Mouse (Mus musculus) bone marrow macrophage, adult 2 months (primary cell): ENCODE measurements around the gene Robo3. TPM values are rescaled to one million over a fixed set of nuclear protein-coding genes. Genes with fewer than 3 reads are reported as not detected.

Experiments used
- H3K27ac ChIP-seq: 2 replicates; pipeline ENCODE4 v1.5.1; 2012; ENCODE audit warnings: low read depth, low read length; ENCODE audit not compliant: insufficient read depth
- H3K4me1 ChIP-seq: 2 replicates; pipeline ENCODE4 v1.6.1; 2012; ENCODE audit warnings: low read length; ENCODE audit not compliant: control insufficient read depth, insufficient read depth
- H3K4me3 ChIP-seq: 2 replicates; pipeline ENCODE4 v1.5.1; 2012; ENCODE audit warnings: mild to moderate bottlenecking, low read length, moderate library complexity; ENCODE audit not compliant: insufficient read depth
- CTCF ChIP-seq: IDR thresholded peaks from 2 replicates; pipeline ENCODE4 v1.5.1; 2012; ENCODE audit warnings: low read depth, mild to moderate bottlenecking, low read length, moderate library complexity
- POLR2A ChIP-seq: IDR thresholded peaks from 2 replicates; pipeline ENCODE4 v1.6.1; 2012; ENCODE audit warnings: mild to moderate bottlenecking, low read depth, low read length, borderline replicate concordance
- polyA plus RNA-seq: library from polyadenylated mRNA; stranded (reverse); fragments of >200 nt; gene quantifications from 2 replicates; pipeline ENCODE4 v1.2.4, GENCODE M21; 2012; ENCODE audit not compliant: missing spikeins, insufficient read depth, insufficient read length

Gene Robo3
- polyA plus RNA-seq, 1 experiment: not detected

GRCm38 (mm10) chr9:37409698-37410445 lies 23.2 kb downstream of the Robo3 start:
- Histone ChIP-seq H3K4me3 (no peak overlapping the region), H3K27ac (no peak overlapping the region), H3K4me1 (no peaks in the 10 kb centered on the region)
- TF ChIP-seq POLR2A (no peak), CTCF (no peak)

GRCm38 (mm10) chr9:37407850-37408502 lies 25.1 kb downstream of the Robo3 start:
- Histone ChIP-seq H3K4me3 (no peak overlapping the region), H3K27ac (no peak overlapping the region), H3K4me1 (no peaks in the 10 kb centered on the region)
- TF ChIP-seq POLR2A (no peak), CTCF (no peak)

- Histone ChIP-seq H3K4me3 (no peak overlapping the region), H3K27ac (no peak overlapping the region), H3K4me1 (no peaks in the 10 kb centered on the region)
- TF ChIP-seq CTCF: peak; percentile 32; the same call in 1 of the 2 replicates
- TF ChIP-seq POLR2A: no peak
These were observed 26.7 kb downstream of the Robo3 start for GRCm38 (mm10) chr9:37406372-37406771.

DNA sequence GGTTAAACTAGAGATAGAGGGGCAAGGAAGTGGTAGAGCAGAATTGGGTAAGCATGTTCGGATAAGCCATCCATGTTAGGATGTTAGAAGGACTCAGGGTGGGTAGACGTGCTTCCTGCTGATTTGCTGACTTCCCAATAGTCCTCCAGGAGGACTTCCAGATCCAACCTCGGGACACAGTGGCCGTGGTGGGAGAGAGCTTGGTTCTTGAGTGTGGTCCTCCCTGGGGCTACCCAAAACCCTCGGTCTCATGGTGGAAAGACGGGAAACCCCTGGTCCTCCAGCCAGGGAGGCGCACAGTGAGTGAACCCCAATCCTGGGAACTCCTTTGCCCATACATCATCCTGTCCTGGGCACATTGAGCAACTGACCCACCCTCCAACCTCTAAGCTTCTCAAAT lies 30.0 kb downstream of the Robo3 start:
- Histone ChIP-seq H3K4me3 (no peak overlapping the region), H3K4me1 (no peaks in the 10 kb centered on the region), H3K27ac (no peak overlapping the region)
- TF ChIP-seq CTCF: no peak
- TF ChIP-seq POLR2A: no peak

DNA sequence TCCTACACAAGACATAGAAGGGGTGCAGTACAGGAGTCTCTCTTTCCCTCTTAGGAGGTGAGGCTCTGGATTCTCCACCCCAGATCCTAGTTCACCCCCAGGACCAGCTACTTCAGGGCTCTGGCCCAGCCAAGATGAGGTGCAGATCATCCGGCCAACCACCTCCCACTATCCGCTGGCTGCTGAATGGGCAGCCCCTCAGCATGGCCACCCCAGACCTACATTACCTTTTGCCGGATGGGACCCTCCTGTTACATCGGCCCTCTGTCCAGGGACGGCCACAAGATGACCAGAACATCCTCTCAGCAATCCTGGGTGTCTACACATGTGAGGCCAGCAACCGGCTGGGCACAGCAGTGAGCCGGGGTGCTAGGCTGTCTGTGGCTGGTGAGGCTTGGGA lies 30.5 kb downstream of the Robo3 start:
- no peak for TF ChIP-seq CTCF
- no peak for TF ChIP-seq POLR2A
- H3K4me1 ChIP-seq: no peaks in the 10 kb centered on the region
- no peak overlapping the region for H3K27ac ChIP-seq
- H3K4me3 ChIP-seq: no peak overlapping the region

DNA sequence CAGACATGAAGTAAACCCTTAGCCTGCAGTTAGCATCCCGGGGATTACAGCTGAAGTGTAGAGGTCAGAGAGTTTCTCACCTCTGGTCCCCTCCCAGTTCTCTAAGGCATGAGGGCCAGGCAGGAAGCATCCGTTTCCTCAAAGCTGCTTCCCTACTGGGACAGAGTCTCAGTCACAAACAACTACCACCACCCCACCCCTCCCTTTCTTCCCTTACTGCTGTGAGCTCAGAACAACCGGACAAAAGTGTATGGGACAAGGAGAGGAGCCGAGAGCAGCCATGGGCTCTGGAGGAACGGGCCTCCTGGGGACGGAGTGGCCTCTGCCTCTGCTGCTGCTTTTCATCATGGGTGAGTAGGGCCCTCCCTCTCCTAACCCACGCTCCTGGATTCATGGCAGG lies 31.2 kb downstream of the Robo3 start, which contains the start of gene Robo4:
Gene Robo4 (plus strand): TSS at position 96 of the 400 bp plus-strand sequence.
- no peaks in the 10 kb centered on the region for H3K4me1 ChIP-seq
- no peak for TF ChIP-seq CTCF
- H3K4me3 ChIP-seq: no peak within 1 kb of the TSS

DNA sequence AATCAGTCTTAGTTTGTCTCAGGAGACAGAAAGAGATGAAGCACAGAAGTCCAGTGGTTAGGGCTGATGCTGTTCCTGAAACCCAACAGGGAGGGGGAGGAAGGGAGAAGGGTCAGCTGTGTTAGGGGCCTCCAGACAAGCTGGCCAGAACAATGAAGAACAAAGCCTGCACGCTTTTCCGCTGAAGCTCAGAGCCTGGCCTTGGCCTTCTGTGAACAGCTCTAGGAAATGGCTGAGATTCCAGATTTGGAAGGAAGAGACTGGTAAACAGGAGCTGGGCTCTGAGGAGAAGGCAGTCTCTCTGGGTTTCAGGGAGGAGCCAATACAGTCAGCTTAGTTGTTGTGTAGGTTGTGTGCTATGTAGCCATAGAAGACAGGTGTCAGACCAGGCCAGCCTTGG lies 32.5 kb downstream of the Robo3 start:
- no peak for TF ChIP-seq CTCF
- TF ChIP-seq POLR2A: no peak
- H3K4me3 ChIP-seq: no peak overlapping the region
- H3K27ac ChIP-seq: no peak overlapping the region
- H3K4me1 ChIP-seq: no peaks in the 10 kb centered on the region

More for the DNA sequence above, 31.2 kb downstream of the Robo3 start, which contains the start of gene Robo4:
- H3K27ac ChIP-seq: no peak within 1 kb of the TSS

- no peaks in the 10 kb centered on the region for H3K4me1 ChIP-seq
- no peak overlapping the region for H3K4me3 ChIP-seq
- no peak overlapping the region for H3K27ac ChIP-seq
- no peak for TF ChIP-seq CTCF
- no peak for TF ChIP-seq POLR2A
These were observed 39.4 kb downstream of the Robo3 start for GRCm38 (mm10) chr9:37393482-37394131.

GRCm38 (mm10) chr9:37392071-37392470 lies 41.0 kb downstream of the Robo3 start:
- Histone ChIP-seq H3K4me3 (no peak overlapping the region), H3K4me1 (no peaks in the 10 kb centered on the region), H3K27ac (no peak overlapping the region)
- TF ChIP-seq CTCF (no peak), POLR2A (no peak)

DNA sequence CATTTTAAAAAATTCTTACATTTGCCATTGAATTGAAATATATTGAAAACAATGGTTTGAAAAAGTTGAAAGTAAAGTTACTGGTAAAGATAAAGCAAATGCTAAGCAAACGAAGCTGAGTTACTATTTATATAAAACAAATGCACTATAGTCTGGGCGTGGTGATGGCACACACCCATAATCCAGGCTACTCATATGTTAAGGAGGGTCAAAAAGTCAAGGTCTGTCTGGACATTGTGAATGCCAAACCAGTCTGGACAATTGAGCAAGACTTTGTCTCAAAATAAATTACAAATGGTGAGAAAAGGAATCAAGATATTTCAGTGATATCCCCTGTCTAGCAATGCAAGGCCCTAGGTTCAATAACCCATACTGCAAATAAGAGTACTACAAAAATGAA lies 42.2 kb downstream of the Robo3 start:
- no peak overlapping the region for H3K27ac ChIP-seq
- no peak for TF ChIP-seq CTCF
- no peak for TF ChIP-seq POLR2A
- H3K4me1 ChIP-seq: no peaks in the 10 kb centered on the region
- no peak overlapping the region for H3K4me3 ChIP-seq
